Mouse (Mus musculus): ENCODE results near the gene Rsrc1. TPM values are rescaled to one million over a fixed set of nuclear protein-coding genes. Genes with fewer than 3 reads are reported as not detected.

The Rsrc1 gene
- polyA plus RNA-seq, 1 experiment = 14.3 TPM

DNA sequence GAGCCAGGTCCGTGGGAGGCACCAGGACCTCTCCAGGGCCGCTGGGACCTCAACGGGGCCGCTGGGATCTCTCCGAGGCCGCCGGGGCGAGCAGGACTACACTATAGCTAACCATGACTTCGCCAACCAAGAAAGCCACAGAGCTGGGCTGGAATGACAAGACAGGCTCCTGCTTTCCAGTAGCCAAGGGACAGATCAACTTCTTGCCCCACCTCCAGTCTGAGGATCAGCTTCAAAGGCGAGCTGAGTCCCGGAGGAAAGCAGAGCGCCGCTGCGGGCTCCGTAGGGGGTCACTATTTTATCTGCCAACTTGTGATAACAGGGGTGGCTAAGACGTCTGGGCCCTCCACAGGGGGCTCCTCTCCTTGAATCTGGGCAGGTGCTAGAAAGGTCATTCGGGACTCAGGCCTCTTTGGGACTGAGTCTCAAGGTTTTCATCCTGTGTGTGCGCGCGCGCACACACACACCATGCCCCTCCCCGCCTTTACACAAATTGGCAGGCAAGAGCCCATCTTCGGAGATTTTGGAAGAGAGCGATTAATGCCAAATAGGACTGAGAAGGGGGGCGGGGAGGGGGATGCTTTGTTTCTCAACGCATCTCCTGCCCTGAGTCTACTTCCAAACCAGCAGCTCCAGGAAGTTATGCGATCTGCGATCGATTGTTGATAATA lies 10.4 kb upstream of the Rsrc1 start:
- H3K27ac ChIP-seq (ENCODE audit: control insufficient read depth, insufficient read depth, low read depth, low read length) = no peak overlapping the region

DNA sequence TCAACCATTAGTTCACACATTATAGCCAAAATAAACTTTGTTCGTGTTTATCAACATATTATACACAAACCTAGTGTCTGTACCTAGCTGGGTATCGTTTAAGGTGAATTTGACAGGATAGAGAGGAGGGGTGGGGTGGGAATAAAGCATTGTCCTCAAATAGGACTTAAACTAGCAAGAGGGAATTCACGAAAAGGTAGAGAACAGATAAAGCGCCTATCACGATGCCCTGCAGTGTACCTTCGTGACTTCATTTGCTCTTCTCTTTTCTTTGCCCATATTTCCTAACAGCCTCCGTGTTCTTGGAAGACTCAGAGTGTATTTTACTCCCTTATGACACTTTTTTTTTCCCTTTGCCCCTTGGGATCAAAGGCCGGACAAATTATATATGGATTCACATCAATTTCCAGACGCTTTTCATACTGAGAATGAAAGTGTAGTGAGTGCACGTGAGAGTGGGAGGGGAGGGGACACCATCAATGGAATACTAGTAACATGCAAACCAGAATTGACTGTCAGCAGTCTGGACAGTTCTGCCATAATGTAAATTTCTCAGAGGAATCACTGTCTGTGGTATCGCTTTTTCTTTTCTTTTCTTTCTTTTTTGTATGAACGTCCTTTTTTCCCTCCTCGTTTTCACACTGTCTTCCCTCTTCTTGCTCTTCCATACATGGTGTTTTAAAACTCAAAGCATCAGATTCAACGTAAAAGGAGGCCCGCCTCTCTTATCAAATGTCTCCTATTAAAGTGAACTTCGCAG lies 8.8 kb upstream of the Rsrc1 start:
- TF ChIP-seq POLR2A (IDR thresholded peaks at IDR 0.05; ENCODE audit: control insufficient read depth, low read depth, low read length) (no peak), CTCF (IDR thresholded peaks at IDR 0.05; ENCODE audit: control insufficient read depth, insufficient read depth, insufficient replicate concordance, low read depth, low read length) (no peak)
- peaks cover 3% of the 10 kb centered on the region; the same call in 1 of the 2 replicates for H3K27me3 ChIP-seq (ENCODE audit: control insufficient read depth, insufficient read depth, low read length)
- H3K4me1 ChIP-seq (ENCODE audit: control insufficient read depth, insufficient read depth, low read length) = peaks cover 19% of the 10 kb centered on the region
- H3K4me3 ChIP-seq (ENCODE audit: control insufficient read depth, low read depth, low read length) = no peak overlapping the region
- no peaks in the 10 kb centered on the region for H3K36me3 ChIP-seq (ENCODE audit: control insufficient read depth, insufficient read depth, low read length)
- no peak overlapping the region for H3K27ac ChIP-seq (ENCODE audit: control insufficient read depth, insufficient read depth, low read depth, low read length)

More for the DNA sequence above, 10.4 kb upstream of the Rsrc1 start:
- Histone ChIP-seq H3K27me3 (ENCODE audit: control insufficient read depth, insufficient read depth, low read length) (peaks cover 3% of the 10 kb centered on the region; the same call in 1 of the 2 replicates), H3K36me3 (ENCODE audit: control insufficient read depth, insufficient read depth, low read length) (no peaks in the 10 kb centered on the region), H3K4me3 (ENCODE audit: control insufficient read depth, low read depth, low read length) (peak overlapping the region; percentile 14; the same call in 1 of the 2 replicates), H3K4me1 (ENCODE audit: control insufficient read depth, insufficient read depth, low read length) (peaks cover 19% of the 10 kb centered on the region)
- TF ChIP-seq CTCF (IDR thresholded peaks at IDR 0.05; ENCODE audit: control insufficient read depth, insufficient read depth, insufficient replicate concordance, low read depth, low read length) = no peak
- TF ChIP-seq POLR2A (IDR thresholded peaks at IDR 0.05; ENCODE audit: control insufficient read depth, low read depth, low read length) = no peak

DNA sequence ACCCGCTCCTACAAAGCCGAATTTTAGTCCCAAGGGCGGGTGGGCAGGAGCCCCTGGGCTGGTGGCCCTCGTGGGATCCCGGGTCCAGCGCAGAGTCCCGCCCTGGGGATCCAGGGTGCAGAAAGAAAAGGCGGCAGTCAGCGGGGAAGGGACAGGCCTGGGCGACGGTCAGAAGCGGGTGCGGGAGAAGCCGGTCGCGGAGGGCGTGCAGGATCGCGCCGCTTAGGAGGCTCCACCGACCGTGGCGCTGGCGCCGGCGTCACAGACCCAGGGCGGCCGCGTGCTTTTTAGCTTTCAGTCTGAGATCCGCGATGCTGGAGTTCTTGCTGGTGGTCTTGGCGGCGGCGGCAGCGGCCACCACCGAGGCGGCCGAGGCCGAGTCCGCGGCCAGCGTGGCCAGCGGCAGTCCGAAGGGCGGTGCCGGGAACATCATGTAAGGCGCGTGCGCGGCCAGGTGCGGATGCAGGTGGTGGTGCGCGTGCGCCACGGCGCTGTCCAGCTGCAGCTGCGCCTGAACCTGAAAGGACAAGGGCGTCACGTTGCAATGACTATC lies 7.7 kb upstream of the Rsrc1 start:
- H3K36me3 ChIP-seq (ENCODE audit: control insufficient read depth, insufficient read depth, low read length) = no peaks in the 10 kb centered on the region
- H3K4me1 ChIP-seq (ENCODE audit: control insufficient read depth, insufficient read depth, low read length) = peaks cover 19% of the 10 kb centered on the region
- H3K4me3 ChIP-seq (ENCODE audit: control insufficient read depth, low read depth, low read length) = peak overlapping the region; percentile 83
- H3K27ac ChIP-seq (ENCODE audit: control insufficient read depth, insufficient read depth, low read depth, low read length) = no peak overlapping the region
- TF ChIP-seq CTCF (IDR thresholded peaks at IDR 0.05; ENCODE audit: control insufficient read depth, insufficient read depth, insufficient replicate concordance, low read depth, low read length) (no peak), POLR2A (IDR thresholded peaks at IDR 0.05; ENCODE audit: control insufficient read depth, low read depth, low read length) (no peak)
- peaks cover 3% of the 10 kb centered on the region; the same call in 1 of the 2 replicates for H3K27me3 ChIP-seq (ENCODE audit: control insufficient read depth, insufficient read depth, low read length)

DNA sequence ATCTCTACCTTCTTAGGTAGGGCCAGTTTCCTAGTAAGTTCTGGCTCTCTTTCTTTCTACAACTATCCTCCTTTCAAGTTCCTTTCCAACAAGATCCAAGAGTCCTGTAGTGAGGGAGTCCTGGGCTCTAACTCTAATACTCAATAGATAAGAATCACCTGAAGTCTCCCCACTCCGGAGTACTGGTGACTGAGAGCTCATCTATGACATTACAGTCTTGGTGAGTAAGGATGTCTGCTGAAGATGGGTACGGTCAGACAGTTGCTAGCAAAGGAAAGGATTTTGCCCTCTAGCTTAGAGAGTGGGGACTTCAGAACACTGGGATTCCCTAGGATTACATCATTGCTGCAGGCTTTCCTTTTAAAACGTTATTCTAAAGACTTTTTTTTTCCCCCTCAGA lies 6.7 kb upstream of the Rsrc1 start:
- Histone ChIP-seq H3K4me1 (ENCODE audit: control insufficient read depth, insufficient read depth, low read length) (peaks cover 19% of the 10 kb centered on the region), H3K27ac (ENCODE audit: control insufficient read depth, insufficient read depth, low read depth, low read length) (no peak overlapping the region), H3K4me3 (ENCODE audit: control insufficient read depth, low read depth, low read length) (no peak overlapping the region), H3K36me3 (ENCODE audit: control insufficient read depth, insufficient read depth, low read length) (no peaks in the 10 kb centered on the region), H3K27me3 (ENCODE audit: control insufficient read depth, insufficient read depth, low read length) (peaks cover 3% of the 10 kb centered on the region; the same call in 1 of the 2 replicates)
- TF ChIP-seq POLR2A (IDR thresholded peaks at IDR 0.05; ENCODE audit: control insufficient read depth, low read depth, low read length) = no peak
- TF ChIP-seq CTCF (IDR thresholded peaks at IDR 0.05; ENCODE audit: control insufficient read depth, insufficient read depth, insufficient replicate concordance, low read depth, low read length) = no peak

DNA sequence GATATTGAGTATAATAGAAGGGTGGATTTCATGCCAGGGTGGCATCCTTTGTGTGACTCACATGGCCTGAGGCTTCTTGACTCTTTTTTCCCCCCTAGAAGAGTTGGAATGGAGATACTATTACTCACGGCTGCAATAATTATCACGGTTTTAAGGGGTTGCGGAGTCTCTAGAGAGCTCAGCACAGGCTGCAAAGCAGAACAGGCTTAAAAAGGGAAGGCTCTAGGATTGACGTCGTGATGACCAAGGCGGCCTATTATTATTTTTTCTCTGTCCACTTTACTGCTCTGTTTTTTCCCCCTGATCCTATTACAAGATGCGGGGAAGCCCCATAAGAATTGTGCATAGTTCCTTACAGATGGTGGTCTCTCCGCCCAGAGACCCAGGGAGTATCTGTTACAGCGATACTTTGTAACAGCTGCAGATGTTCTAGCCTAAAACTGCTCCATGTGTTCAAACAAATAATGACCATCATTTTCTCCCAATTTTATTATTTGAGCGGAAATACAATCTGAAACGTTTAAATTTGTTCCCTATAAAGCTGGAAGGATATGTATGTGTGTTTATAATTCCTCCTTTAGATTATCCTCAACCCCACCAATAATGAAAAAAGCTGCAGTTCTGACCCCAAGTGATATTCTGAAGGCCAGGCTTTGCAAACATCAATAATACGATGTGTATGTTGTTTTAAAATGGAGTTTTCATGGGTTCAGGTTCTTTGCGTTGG lies 4.1 kb upstream of the Rsrc1 start:
- Histone ChIP-seq H3K36me3 (ENCODE audit: control insufficient read depth, insufficient read depth, low read length) (no peaks in the 10 kb centered on the region), H3K27me3 (ENCODE audit: control insufficient read depth, insufficient read depth, low read length) (peaks cover 14% of the 10 kb centered on the region), H3K4me3 (ENCODE audit: control insufficient read depth, low read depth, low read length) (no peak overlapping the region), H3K4me1 (ENCODE audit: control insufficient read depth, insufficient read depth, low read length) (peaks cover 15% of the 10 kb centered on the region), H3K27ac (ENCODE audit: control insufficient read depth, insufficient read depth, low read depth, low read length) (no peak overlapping the region)
- TF ChIP-seq POLR2A (IDR thresholded peaks at IDR 0.05; ENCODE audit: control insufficient read depth, low read depth, low read length) (no peak), CTCF (IDR thresholded peaks at IDR 0.05; ENCODE audit: control insufficient read depth, insufficient read depth, insufficient replicate concordance, low read depth, low read length) (no peak)

DNA sequence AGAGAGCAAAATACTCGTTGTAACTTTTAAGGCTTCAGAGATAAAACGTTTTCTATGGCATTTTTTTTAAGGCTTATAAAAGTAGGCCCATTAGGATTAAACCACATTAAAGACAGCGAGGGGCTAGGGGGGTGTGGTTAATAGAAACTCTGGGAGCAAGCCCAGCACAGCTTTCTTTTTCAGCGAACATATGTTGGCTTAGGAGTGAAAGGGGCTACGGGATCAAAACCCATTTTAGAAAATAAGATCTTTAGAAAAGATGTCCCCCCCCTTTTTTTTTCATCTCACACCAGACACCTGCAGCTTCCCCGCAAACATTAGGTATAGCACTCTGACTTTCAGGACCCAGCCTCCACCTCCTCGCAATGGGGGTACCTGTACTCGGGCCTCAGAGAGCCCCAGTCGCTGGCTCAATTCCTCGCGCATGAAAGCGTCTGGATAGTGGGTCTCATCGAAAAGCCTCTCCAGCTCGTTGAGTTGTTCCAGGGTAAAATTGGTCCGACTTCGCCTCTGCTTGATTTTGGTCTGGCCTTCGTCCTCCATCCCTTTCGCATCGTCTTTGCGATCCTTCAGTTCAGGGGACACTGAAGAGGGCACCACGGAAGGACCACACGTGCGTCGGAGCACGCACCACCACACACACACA lies 3.3 kb upstream of the Rsrc1 start:
- Histone ChIP-seq H3K4me3 (ENCODE audit: control insufficient read depth, low read depth, low read length) (no peak overlapping the region), H3K36me3 (ENCODE audit: control insufficient read depth, insufficient read depth, low read length) (no peaks in the 10 kb centered on the region), H3K27me3 (ENCODE audit: control insufficient read depth, insufficient read depth, low read length) (peaks cover 19% of the 10 kb centered on the region), H3K4me1 (ENCODE audit: control insufficient read depth, insufficient read depth, low read length) (peaks cover 19% of the 10 kb centered on the region), H3K27ac (ENCODE audit: control insufficient read depth, insufficient read depth, low read depth, low read length) (no peak overlapping the region)
- no peak for TF ChIP-seq CTCF (IDR thresholded peaks at IDR 0.05; ENCODE audit: control insufficient read depth, insufficient read depth, insufficient replicate concordance, low read depth, low read length)
- TF ChIP-seq POLR2A (IDR thresholded peaks at IDR 0.05; ENCODE audit: control insufficient read depth, low read depth, low read length) = no peak

All from testis, adult 2 months (tissue).